Mouse (Mus musculus): ENCODE measurements around the gene Eya3. TPM values are rescaled to one million over a fixed set of nuclear protein-coding genes. Genes with fewer than 3 reads are reported as not detected.

Eya3 gene
- polyA plus RNA-seq, 1 experiment from 2014 or later = 12.1 TPM

GRCm38 (mm10) chr4:132743992-132744911, 105.5 kb downstream of the Eya3 start:
- Histone ChIP-seq H3K4me1 (ENCODE audit: control insufficient read depth, insufficient read depth, low read depth, low read length) (peaks cover 9% of the 10 kb centered on the region), H3K36me3 (ENCODE audit: control insufficient read depth, insufficient read depth, low read length) (no peaks in the 10 kb centered on the region), H3K27me3 (replicated peaks; ENCODE audit: control insufficient read depth, insufficient read depth, low read length) (no peaks in the 10 kb centered on the region), H3K9me3 (ENCODE audit: control insufficient read depth, low read length) (no peaks in the 10 kb centered on the region), H3K27ac (ENCODE audit: low read depth, low read length) (peak overlapping the region; percentile 30; the same call in 1 of the 2 replicates), H3K4me2 (ENCODE audit: low read length) (no peak overlapping the region), H3K9ac (ENCODE audit: low read depth, low read length) (no peak overlapping the region), H3K4me3 (ENCODE audit: low read length) (no peak overlapping the region)
- 49% methylated on average over 11 of the region's 11 CpGs for WGBS
- peak; percentile 73 for ATAC-seq

- H3K27me3 ChIP-seq (replicated peaks; ENCODE audit: control insufficient read depth, insufficient read depth, low read length) = no peaks in the 10 kb centered on the region
- H3K27ac ChIP-seq (ENCODE audit: low read depth, low read length) = no peak overlapping the region
- ATAC-seq = no peak
- H3K9me3 ChIP-seq (ENCODE audit: control insufficient read depth, low read length) = no peaks in the 10 kb centered on the region
- WGBS = 87% methylated on average over 9 of the region's 9 CpGs
- no peaks in the 10 kb centered on the region for H3K36me3 ChIP-seq (ENCODE audit: control insufficient read depth, insufficient read depth, low read length)
- no peak overlapping the region for H3K4me3 ChIP-seq (ENCODE audit: low read length)
- H3K4me2 ChIP-seq (ENCODE audit: low read length) = no peak overlapping the region
- no peak overlapping the region for H3K9ac ChIP-seq (ENCODE audit: low read depth, low read length)
- peaks cover 9% of the 10 kb centered on the region for H3K4me1 ChIP-seq (ENCODE audit: control insufficient read depth, insufficient read depth, low read depth, low read length)
Observed at GRCm38 (mm10) chr4:132746911-132747517, 108.2 kb downstream of the Eya3 start.

- Histone ChIP-seq H3K4me2 (ENCODE audit: low read length) (no peak overlapping the region), H3K27me3 (replicated peaks; ENCODE audit: control insufficient read depth, insufficient read depth, low read length) (no peaks in the 10 kb centered on the region), H3K9ac (ENCODE audit: low read depth, low read length) (no peak overlapping the region), H3K36me3 (ENCODE audit: control insufficient read depth, insufficient read depth, low read length) (no peaks in the 10 kb centered on the region), H3K4me3 (ENCODE audit: low read length) (no peak overlapping the region), H3K9me3 (ENCODE audit: control insufficient read depth, low read length) (no peaks in the 10 kb centered on the region), H3K4me1 (ENCODE audit: control insufficient read depth, insufficient read depth, low read depth, low read length) (peaks cover 9% of the 10 kb centered on the region), H3K27ac (ENCODE audit: low read depth, low read length) (no peak overlapping the region)
- 68% methylated on average over 9 of the region's 9 CpGs for WGBS
- ATAC-seq = no peak
Observed at GRCm38 (mm10) chr4:132747664-132748259, 109.0 kb downstream of the Eya3 start.

- peaks cover 7% of the 10 kb centered on the region for H3K4me1 ChIP-seq (ENCODE audit: control insufficient read depth, insufficient read depth, low read depth, low read length)
- no peak overlapping the region for H3K4me3 ChIP-seq (ENCODE audit: low read length)
- no peak overlapping the region for H3K9ac ChIP-seq (ENCODE audit: low read depth, low read length)
- no peak overlapping the region for H3K27ac ChIP-seq (ENCODE audit: low read depth, low read length)
- no peaks in the 10 kb centered on the region for H3K9me3 ChIP-seq (ENCODE audit: control insufficient read depth, low read length)
- no peak for ATAC-seq
- H3K4me2 ChIP-seq (ENCODE audit: low read length) = no peak overlapping the region
- no peaks in the 10 kb centered on the region for H3K36me3 ChIP-seq (ENCODE audit: control insufficient read depth, insufficient read depth, low read length)
- 94% methylated on average over 4 of the region's 4 CpGs for WGBS
- H3K27me3 ChIP-seq (replicated peaks; ENCODE audit: control insufficient read depth, insufficient read depth, low read length) = no peaks in the 10 kb centered on the region
Observed at GRCm38 (mm10) chr4:132748778-132749177, 110.0 kb downstream of the Eya3 start.

GRCm38 (mm10) chr4:132749258-132749982, 110.6 kb downstream of the Eya3 start:
- Histone ChIP-seq H3K27me3 (replicated peaks; ENCODE audit: control insufficient read depth, insufficient read depth, low read length) (no peaks in the 10 kb centered on the region), H3K4me1 (ENCODE audit: control insufficient read depth, insufficient read depth, low read depth, low read length) (peaks cover under 1% of the 10 kb centered on the region; the same call in 1 of the 2 replicates), H3K9me3 (ENCODE audit: control insufficient read depth, low read length) (no peaks in the 10 kb centered on the region), H3K36me3 (ENCODE audit: control insufficient read depth, insufficient read depth, low read length) (no peaks in the 10 kb centered on the region), H3K4me2 (ENCODE audit: low read length) (no peak overlapping the region), H3K27ac (ENCODE audit: low read depth, low read length) (no peak overlapping the region), H3K4me3 (ENCODE audit: low read length) (no peak overlapping the region), H3K9ac (ENCODE audit: low read depth, low read length) (no peak overlapping the region)
- WGBS = 88% methylated on average over 6 of the region's 6 CpGs
- ATAC-seq = no peak

- Histone ChIP-seq H3K27ac (ENCODE audit: low read depth, low read length) (no peak overlapping the region), H3K4me1 (ENCODE audit: control insufficient read depth, insufficient read depth, low read depth, low read length) (peaks cover 4% of the 10 kb centered on the region; the same call in 1 of the 2 replicates), H3K4me3 (ENCODE audit: low read length) (no peak overlapping the region), H3K27me3 (replicated peaks; ENCODE audit: control insufficient read depth, insufficient read depth, low read length) (0 out of 2 replicates have a peak, but pooled peaks cover 5% of the 10 kb centered on the region), H3K4me2 (ENCODE audit: low read length) (no peak overlapping the region), H3K9ac (ENCODE audit: low read depth, low read length) (no peak overlapping the region; the same call in 1 of the 2 replicates), H3K9me3 (ENCODE audit: control insufficient read depth, low read length) (no peaks in the 10 kb centered on the region), H3K36me3 (ENCODE audit: control insufficient read depth, insufficient read depth, low read length) (no peaks in the 10 kb centered on the region)
- 72% methylated on average over 6 of the region's 6 CpGs for WGBS
- ATAC-seq = no peak
Observed at GRCm38 (mm10) chr4:132752992-132753391, 114.2 kb downstream of the Eya3 start.

- H3K4me3 ChIP-seq (ENCODE audit: low read length) = peak within 1 kb of the TSS; percentile 45
- H3K27ac ChIP-seq (ENCODE audit: low read depth, low read length) = no peak within 1 kb of the TSS
- WGBS = under 1% methylated on average over 22 of the region's 22 CpGs
- peak within 1 kb of the TSS; percentile 52 for H3K9ac ChIP-seq (ENCODE audit: low read depth, low read length)
- H3K27me3 ChIP-seq (replicated peaks; ENCODE audit: control insufficient read depth, insufficient read depth, low read length) = 0 out of 2 replicates have a peak, but pooled peaks cover 5% of the 10 kb centered on the region
- peak within 1 kb of the TSS; percentile 90 for H3K4me2 ChIP-seq (ENCODE audit: low read length)
- no peaks in the 10 kb centered on the region for H3K9me3 ChIP-seq (ENCODE audit: control insufficient read depth, low read length)
- peak; percentile 86 for ATAC-seq
- H3K36me3 ChIP-seq (ENCODE audit: control insufficient read depth, insufficient read depth, low read length) = no peaks in the 10 kb centered on the region
- peaks cover 4% of the 10 kb centered on the region; the same call in 1 of the 2 replicates for H3K4me1 ChIP-seq (ENCODE audit: control insufficient read depth, insufficient read depth, low read depth, low read length)
Observed at GRCm38 (mm10) chr4:132756974-132757373, 118.2 kb downstream of the Eya3 start, which contains the start of gene Smpdl3b. TSS of gene Smpdl3b (minus strand) at chr4:132757252.

GRCm38 (mm10) chr4:132757633-132758351, 119.0 kb downstream of the Eya3 start:
- no peak overlapping the region; the same call in 1 of the 2 replicates for H3K4me2 ChIP-seq (ENCODE audit: low read length)
- 84% methylated on average over 7 of the region's 7 CpGs for WGBS
- H3K36me3 ChIP-seq (ENCODE audit: control insufficient read depth, insufficient read depth, low read length) = no peaks in the 10 kb centered on the region

More at GRCm38 (mm10) chr4:132757633-132758351, 119.0 kb downstream of the Eya3 start:
- H3K9me3 ChIP-seq (ENCODE audit: control insufficient read depth, low read length) = no peaks in the 10 kb centered on the region
- H3K4me3 ChIP-seq (ENCODE audit: low read length) = no peak overlapping the region
- H3K27ac ChIP-seq (ENCODE audit: low read depth, low read length) = no peak overlapping the region
- H3K27me3 ChIP-seq (replicated peaks; ENCODE audit: control insufficient read depth, insufficient read depth, low read length) = 0 out of 2 replicates have a peak, but pooled peaks cover 5% of the 10 kb centered on the region
- ATAC-seq = no peak
- H3K4me1 ChIP-seq (ENCODE audit: control insufficient read depth, insufficient read depth, low read depth, low read length) = peaks cover 4% of the 10 kb centered on the region; the same call in 1 of the 2 replicates
- H3K9ac ChIP-seq (ENCODE audit: low read depth, low read length) = no peak overlapping the region
